Mouse (Mus musculus) midbrain, embryonic 14.5 days (tissue): ENCODE measurements around the gene Pcyt1a. TPM values are rescaled to one million over a fixed set of nuclear protein-coding genes. Genes with fewer than 3 reads are reported as not detected.

Experiments used
- ATAC-seq: fragments of 200-750 bp; cut with Nextera tagmentation; 2 replicates; pipeline ENCODE4 v1.8.0; 2017; ENCODE audit warnings: moderate number of reproducible peaks, moderate library complexity; ENCODE audit not compliant: low FRiP score, low TSS enrichment
- DNase-seq: peaks from one replicate; pipeline ENCODE4 v3.0.0-alpha.2; 2015
- H3K27ac ChIP-seq: fragments of 300-500 bp; sonication (generic); replicated peaks from 2 replicates; pipeline ENCODE4 v1.5.1; 2014; ENCODE audit warnings: mild to moderate bottlenecking, low read depth, low read length, moderate library complexity
- H3K27me3 ChIP-seq: fragments of 300-500 bp; sonication (generic); 2 replicates; pipeline ENCODE4 v1.6.1; 2014; ENCODE audit warnings: low read length, control low read depth, mixed read lengths; ENCODE audit not compliant: control insufficient read depth, insufficient read depth
- H3K36me3 ChIP-seq: fragments of 300-500 bp; sonication (generic); 2 replicates; pipeline ENCODE4 v1.6.1; 2014; ENCODE audit warnings: low read length, control low read depth; ENCODE audit not compliant: control insufficient read depth, insufficient read depth
- H3K4me1 ChIP-seq: fragments of 300-500 bp; sonication (generic); 2 replicates; pipeline ENCODE4 v1.6.1; 2014; ENCODE audit warnings: mild to moderate bottlenecking, antibody characterized with exemption, low read length, control low read depth; ENCODE audit not compliant: control insufficient read depth, insufficient read depth
- H3K4me2 ChIP-seq: fragments of 300-500 bp; sonication (generic); 2 replicates; pipeline ENCODE4 v1.6.1; 2014; ENCODE audit warnings: mild to moderate bottlenecking, low read length, moderate library complexity
- H3K4me3 ChIP-seq: fragments of 300-500 bp; sonication (generic); replicated peaks from 2 replicates; pipeline ENCODE4 v1.5.1; 2014; ENCODE audit warnings: low read depth, low read length
- H3K9ac ChIP-seq: fragments of 300-500 bp; sonication (generic); replicated peaks from 2 replicates; pipeline ENCODE4 v1.6.1; 2014; ENCODE audit warnings: mild to moderate bottlenecking, low read length, moderate library complexity
- H3K9me3 ChIP-seq: fragments of 300-500 bp; sonication (generic); 2 replicates; pipeline ENCODE4 v1.6.1; 2016; ENCODE audit warnings: low read length, control low read depth, mixed read lengths; ENCODE audit not compliant: control insufficient read depth
- WGBS: fragments of 180-500 bp; shearing (Covaris S2); extraction: QIAGEN DNeasy Blood & Tissue Kit; methylation state at CpG from one replicate; pipeline ENCODE4 v1.1.7; 2014; 5-methylcytosine and 5-hydroxymethylcytosine counted together
- polyA plus RNA-seq: library from polyadenylated mRNA; unstranded; fragments of >200 nt; fragmentation: Nextera tagmentation; extraction: Ambion mirVana; gene quantifications from 2 replicates; pipeline ENCODE4 v1.2.1, GENCODE M21; 2014

Pcyt1a gene
- polyA plus RNA-seq, 1 experiment from 2014 or later: 57.0 TPM

GRCm38 (mm10) chr16:32398206-32398605 is 32.5 kb upstream of the Pcyt1a start:
- Histone ChIP-seq H3K27me3 (no peaks in the 10 kb centered on the region), H3K4me1 (no peaks in the 10 kb centered on the region), H3K4me3 (no peak overlapping the region), H3K36me3 (peaks cover 3% of the 10 kb centered on the region; the same call in 1 of the 2 replicates), H3K9me3 (no peaks in the 10 kb centered on the region), H3K9ac (no peak overlapping the region), H3K4me2 (no peak overlapping the region), H3K27ac (no peak overlapping the region)
- ATAC-seq (no peak), DNase-seq (no peak)
- 74% methylated on average over 3 of the region's 3 CpGs for WGBS

- Histone ChIP-seq H3K9ac (no peak within 1 kb of the TSS), H3K9me3 (no peaks in the 10 kb centered on the region), H3K4me3 (no peak within 1 kb of the TSS), H3K4me2 (no peak within 1 kb of the TSS), H3K36me3 (no peaks in the 10 kb centered on the region), H3K27ac (no peak within 1 kb of the TSS), H3K27me3 (no peaks in the 10 kb centered on the region), H3K4me1 (no peaks in the 10 kb centered on the region)
- 90% methylated on average over 7 of the region's 7 CpGs for WGBS
- DNase-seq (no peak), ATAC-seq (no peak)
These were observed 30.5 kb upstream of the Pcyt1a start, which contains the start of gene Tm4sf19 for GRCm38 (mm10) chr16:32400267-32400666. Tm4sf19 (plus strand) TSS chr16:32400506.

- H3K9me3 ChIP-seq: no peaks in the 10 kb centered on the region
- no peaks in the 10 kb centered on the region for H3K36me3 ChIP-seq
- H3K27ac ChIP-seq: no peak overlapping the region
- DNase-seq (no peak), ATAC-seq (no peak)
- H3K27me3 ChIP-seq: no peaks in the 10 kb centered on the region
- WGBS: 81% methylated on average over 9 of the region's 9 CpGs
- H3K9ac ChIP-seq: no peak overlapping the region
- no peak overlapping the region for H3K4me2 ChIP-seq
- no peaks in the 10 kb centered on the region for H3K4me1 ChIP-seq
- no peak overlapping the region for H3K4me3 ChIP-seq
These were observed 29.3 kb upstream of the Pcyt1a start for GRCm38 (mm10) chr16:32401335-32401965.

- H3K9ac ChIP-seq: no peak overlapping the region
- no peak for ATAC-seq
- no peaks in the 10 kb centered on the region for H3K36me3 ChIP-seq
- H3K4me2 ChIP-seq: no peak overlapping the region
- no peak overlapping the region for H3K4me3 ChIP-seq
- H3K27ac ChIP-seq: no peak overlapping the region
- H3K9me3 ChIP-seq: no peaks in the 10 kb centered on the region
- no peaks in the 10 kb centered on the region for H3K4me1 ChIP-seq
- 94% methylated on average over 3 of the region's 3 CpGs for WGBS
- no peak for DNase-seq
- no peaks in the 10 kb centered on the region for H3K27me3 ChIP-seq
These were observed 27.9 kb upstream of the Pcyt1a start for GRCm38 (mm10) chr16:32402818-32403217.

GRCm38 (mm10) chr16:32405716-32406115 is 25.0 kb upstream of the Pcyt1a start:
- ATAC-seq (no peak), DNase-seq (no peak)
- 82% methylated on average over 9 of the region's 9 CpGs for WGBS
- Histone ChIP-seq H3K9me3 (no peaks in the 10 kb centered on the region), H3K4me2 (no peak overlapping the region), H3K9ac (no peak overlapping the region), H3K27me3 (no peaks in the 10 kb centered on the region), H3K27ac (no peak overlapping the region), H3K4me1 (no peaks in the 10 kb centered on the region), H3K4me3 (no peak overlapping the region), H3K36me3 (no peaks in the 10 kb centered on the region)

GRCm38 (mm10) chr16:32406671-32407070 is 24.1 kb upstream of the Pcyt1a start:
- no peak overlapping the region for H3K9ac ChIP-seq
- no peak overlapping the region for H3K4me3 ChIP-seq
- no peak overlapping the region for H3K27ac ChIP-seq
- DNase-seq (no peak), ATAC-seq (no peak)
- no peaks in the 10 kb centered on the region for H3K27me3 ChIP-seq
- whole genome bisulfite sequencing: 77% methylated on average over 6 of the region's 6 CpGs
- no peak overlapping the region for H3K4me2 ChIP-seq
- H3K4me1 ChIP-seq: no peaks in the 10 kb centered on the region
- H3K36me3 ChIP-seq: no peaks in the 10 kb centered on the region
- no peaks in the 10 kb centered on the region for H3K9me3 ChIP-seq

- H3K36me3 ChIP-seq: no peaks in the 10 kb centered on the region
- ATAC-seq (no peak), DNase-seq (no peak)
- no peaks in the 10 kb centered on the region for H3K9me3 ChIP-seq
- no peak overlapping the region for H3K4me3 ChIP-seq
- no peak overlapping the region for H3K4me2 ChIP-seq
- H3K27me3 ChIP-seq: no peaks in the 10 kb centered on the region
- WGBS: 83% methylated on average over 10 of the region's 10 CpGs
- no peaks in the 10 kb centered on the region for H3K4me1 ChIP-seq
- H3K27ac ChIP-seq: no peak overlapping the region
- H3K9ac ChIP-seq: no peak overlapping the region
These were observed 23.0 kb upstream of the Pcyt1a start for GRCm38 (mm10) chr16:32407730-32408129.

GRCm38 (mm10) chr16:32417457-32417856 is 13.3 kb upstream of the Pcyt1a start:
- no peak overlapping the region for H3K27ac ChIP-seq
- 54% methylated on average over 1 of the region's 1 CpGs for WGBS
- H3K4me2 ChIP-seq: no peak overlapping the region
- DNase-seq (no peak), ATAC-seq (no peak)
- no peak overlapping the region for H3K9ac ChIP-seq
- H3K36me3 ChIP-seq: no peaks in the 10 kb centered on the region
- H3K4me1 ChIP-seq: peaks cover 6% of the 10 kb centered on the region; the same call in 1 of the 2 replicates
- no peaks in the 10 kb centered on the region for H3K27me3 ChIP-seq
- H3K9me3 ChIP-seq: no peaks in the 10 kb centered on the region
- H3K4me3 ChIP-seq: no peak overlapping the region
